Mouse (Mus musculus): ENCODE measurements around the gene Dram2. TPM values are rescaled to one million over a fixed set of nuclear protein-coding genes. Genes with fewer than 3 reads are reported as not detected.

The Dram2 gene
- 19.9 and 28.3 TPM in 2 replicates for polyA plus RNA-seq (2012; rRNA removed)

- Histone ChIP-seq H3K36me3 (ENCODE audit: control insufficient read depth, insufficient read depth, low read length) (no peaks in the 10 kb centered on the region), H3K27ac (ENCODE audit: control insufficient read depth, insufficient read depth, low read length) (peak within 1 kb of the TSS; percentile 80), H3K4me3 (ENCODE audit: control insufficient read depth, insufficient read depth, low read length) (peak within 1 kb of the TSS; percentile 85), H3K27me3 (ENCODE audit: control insufficient read depth, insufficient read depth, low read length) (no peaks in the 10 kb centered on the region), H3K4me1 (replicated peaks; ENCODE audit: control insufficient read depth, insufficient read depth, low read length) (no peaks in the 10 kb centered on the region)
- under 1% methylated on average over 61 of the region's 63 CpGs for WGBS
- peak; percentile 93 for TF ChIP-seq POLR2A (IDR thresholded peaks at IDR 0.05; ENCODE audit: control insufficient read depth, extremely low read depth, insufficient read depth, low read length, poor library complexity)
- peak; percentile 67; the same call in 1 of the 2 replicates for TF ChIP-seq CTCF (IDR thresholded peaks at IDR 0.05; ENCODE audit: borderline replicate concordance, control insufficient read depth, extremely low read depth, insufficient read depth, low read length, poor library complexity)
- peak; percentile 94 for DNase-seq
Observed at GRCm38 (mm10) chr3:106547171-106547923, at the start of gene Dram2, which contains the start of gene Cept1. Gene Dram2 (plus strand): TSS chr3:106547798. Gene Cept1 (minus strand): TSS chr3:106547802.

DNA sequence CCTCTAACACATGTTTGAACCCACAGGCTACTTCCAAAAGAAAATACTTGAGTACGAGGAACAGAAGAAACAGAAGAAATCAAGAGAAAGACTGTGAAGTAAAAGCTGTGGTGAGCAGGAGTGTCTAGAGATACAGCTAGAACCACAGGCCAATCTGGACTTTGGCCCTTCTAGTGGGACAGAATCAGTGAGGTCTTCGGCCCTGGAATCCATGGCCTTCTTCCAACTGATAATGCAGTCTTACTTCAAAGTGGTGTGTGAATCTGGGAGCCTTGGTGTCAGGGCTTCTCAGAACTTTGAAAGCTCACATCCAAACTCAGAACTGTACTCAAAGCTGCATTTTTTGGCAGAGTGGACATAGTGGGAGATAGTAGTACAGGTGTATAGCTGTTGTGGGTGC lies 47.1 kb upstream of the Dram2 start:
- no peaks in the 10 kb centered on the region for H3K4me1 ChIP-seq (replicated peaks; ENCODE audit: control insufficient read depth, insufficient read depth, low read length)
- no peak overlapping the region for H3K27ac ChIP-seq (ENCODE audit: control insufficient read depth, insufficient read depth, low read length)
- no peak overlapping the region for H3K4me3 ChIP-seq (ENCODE audit: control insufficient read depth, insufficient read depth, low read length)
- WGBS: 99% methylated on average over 2 of the region's 2 CpGs
- peaks cover 48% of the 10 kb centered on the region for H3K36me3 ChIP-seq (ENCODE audit: control insufficient read depth, insufficient read depth, low read length)
- no peak for DNase-seq
- no peaks in the 10 kb centered on the region for H3K27me3 ChIP-seq (ENCODE audit: control insufficient read depth, insufficient read depth, low read length)
- no peak for TF ChIP-seq CTCF (IDR thresholded peaks at IDR 0.05; ENCODE audit: borderline replicate concordance, control insufficient read depth, extremely low read depth, insufficient read depth, low read length, poor library complexity)
- no peak for TF ChIP-seq POLR2A (IDR thresholded peaks at IDR 0.05; ENCODE audit: control insufficient read depth, extremely low read depth, insufficient read depth, low read length, poor library complexity)

GRCm38 (mm10) chr3:106502892-106503291 lies 44.7 kb upstream of the Dram2 start:
- Histone ChIP-seq H3K36me3 (ENCODE audit: control insufficient read depth, insufficient read depth, low read length) (peaks cover 48% of the 10 kb centered on the region), H3K4me1 (replicated peaks; ENCODE audit: control insufficient read depth, insufficient read depth, low read length) (no peaks in the 10 kb centered on the region), H3K27ac (ENCODE audit: control insufficient read depth, insufficient read depth, low read length) (no peak overlapping the region), H3K4me3 (ENCODE audit: control insufficient read depth, insufficient read depth, low read length) (no peak overlapping the region), H3K27me3 (ENCODE audit: control insufficient read depth, insufficient read depth, low read length) (no peaks in the 10 kb centered on the region)
- DNase-seq: no peak
- TF ChIP-seq POLR2A (IDR thresholded peaks at IDR 0.05; ENCODE audit: control insufficient read depth, extremely low read depth, insufficient read depth, low read length, poor library complexity) (no peak), CTCF (IDR thresholded peaks at IDR 0.05; ENCODE audit: borderline replicate concordance, control insufficient read depth, extremely low read depth, insufficient read depth, low read length, poor library complexity) (no peak)
- WGBS: 85% methylated on average over 2 of the region's 2 CpGs

DNA sequence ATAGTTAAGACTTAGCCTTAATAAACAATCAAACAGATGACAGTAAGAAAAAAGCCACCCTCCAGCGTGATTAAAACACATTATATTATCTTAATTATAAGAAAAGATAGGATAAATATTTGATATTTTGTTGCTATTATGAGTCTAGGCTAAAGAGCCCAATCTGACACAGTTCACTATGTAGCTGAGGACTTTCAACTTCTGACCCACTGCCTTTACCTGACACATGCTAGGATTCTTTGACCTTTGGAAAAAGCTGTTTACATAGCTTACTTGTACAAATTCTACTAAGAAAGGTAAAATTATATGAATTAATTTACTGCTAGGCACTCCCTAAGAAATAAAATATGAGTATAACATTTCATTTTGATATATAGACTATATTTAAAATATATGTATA lies 36.9 kb upstream of the Dram2 start:
- no peaks in the 10 kb centered on the region for H3K4me1 ChIP-seq (replicated peaks; ENCODE audit: control insufficient read depth, insufficient read depth, low read length)
- WGBS: 89% methylated on average over 1 of the region's 1 CpGs
- no peak overlapping the region for H3K4me3 ChIP-seq (ENCODE audit: control insufficient read depth, insufficient read depth, low read length)
- no peak for DNase-seq
- H3K27me3 ChIP-seq (ENCODE audit: control insufficient read depth, insufficient read depth, low read length): no peaks in the 10 kb centered on the region
- H3K36me3 ChIP-seq (ENCODE audit: control insufficient read depth, insufficient read depth, low read length): peaks cover 3% of the 10 kb centered on the region; the same call in 1 of the 2 replicates
- TF ChIP-seq POLR2A (IDR thresholded peaks at IDR 0.05; ENCODE audit: control insufficient read depth, extremely low read depth, insufficient read depth, low read length, poor library complexity) (no peak), CTCF (IDR thresholded peaks at IDR 0.05; ENCODE audit: borderline replicate concordance, control insufficient read depth, extremely low read depth, insufficient read depth, low read length, poor library complexity) (no peak)
- H3K27ac ChIP-seq (ENCODE audit: control insufficient read depth, insufficient read depth, low read length): no peak overlapping the region

DNA sequence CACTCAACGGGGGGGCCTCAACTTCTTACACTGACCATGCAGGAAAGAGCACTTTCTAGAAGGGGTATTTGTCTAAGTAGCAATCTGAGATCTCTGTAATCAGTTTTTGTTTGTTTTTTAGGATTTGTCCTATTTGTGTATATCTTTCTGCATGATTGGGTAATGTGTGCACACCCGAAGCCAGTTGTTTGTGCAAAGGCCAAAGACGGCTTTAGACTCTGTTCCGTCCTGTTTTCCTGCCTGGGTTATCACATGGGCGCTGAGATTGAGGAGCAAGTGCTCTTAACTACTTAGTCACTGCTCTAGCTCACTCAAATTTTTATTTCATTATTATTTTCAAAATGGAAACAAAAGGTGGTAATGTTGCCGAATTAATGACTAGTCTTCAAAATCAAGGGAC lies 32.6 kb upstream of the Dram2 start:
- no peaks in the 10 kb centered on the region for H3K4me1 ChIP-seq (replicated peaks; ENCODE audit: control insufficient read depth, insufficient read depth, low read length)
- no peak overlapping the region for H3K27ac ChIP-seq (ENCODE audit: control insufficient read depth, insufficient read depth, low read length)
- H3K36me3 ChIP-seq (ENCODE audit: control insufficient read depth, insufficient read depth, low read length): peaks cover 3% of the 10 kb centered on the region; the same call in 1 of the 2 replicates
- H3K4me3 ChIP-seq (ENCODE audit: control insufficient read depth, insufficient read depth, low read length): no peak overlapping the region
- no peak for DNase-seq
- TF ChIP-seq POLR2A (IDR thresholded peaks at IDR 0.05; ENCODE audit: control insufficient read depth, extremely low read depth, insufficient read depth, low read length, poor library complexity) (no peak), CTCF (IDR thresholded peaks at IDR 0.05; ENCODE audit: borderline replicate concordance, control insufficient read depth, extremely low read depth, insufficient read depth, low read length, poor library complexity) (no peak)
- WGBS: 96% methylated on average over 6 of the region's 6 CpGs
- no peaks in the 10 kb centered on the region for H3K27me3 ChIP-seq (ENCODE audit: control insufficient read depth, insufficient read depth, low read length)

DNA sequence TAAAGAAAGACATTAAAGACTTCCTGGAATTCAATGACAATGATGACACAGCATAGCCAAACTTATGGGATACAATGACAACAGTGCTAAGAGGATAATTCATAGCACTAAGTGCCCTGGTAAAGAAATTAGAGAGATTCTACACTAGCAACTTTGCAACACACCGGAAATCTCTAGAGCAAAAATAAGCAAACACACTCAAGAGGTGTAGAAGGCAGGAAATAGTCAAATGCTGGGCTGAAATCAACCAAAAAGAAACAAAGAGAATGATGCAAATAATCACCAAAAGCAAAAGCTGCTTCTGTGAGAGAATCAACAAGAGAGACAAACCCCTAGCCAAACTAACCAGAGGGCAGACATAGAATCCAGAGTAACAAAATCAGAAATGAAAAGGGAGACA lies 24.9 kb upstream of the Dram2 start:
- no peaks in the 10 kb centered on the region for H3K36me3 ChIP-seq (ENCODE audit: control insufficient read depth, insufficient read depth, low read length)
- H3K27ac ChIP-seq (ENCODE audit: control insufficient read depth, insufficient read depth, low read length): no peak overlapping the region
- no peak for DNase-seq
- no peak overlapping the region for H3K4me3 ChIP-seq (ENCODE audit: control insufficient read depth, insufficient read depth, low read length)
- TF ChIP-seq CTCF (IDR thresholded peaks at IDR 0.05; ENCODE audit: borderline replicate concordance, control insufficient read depth, extremely low read depth, insufficient read depth, low read length, poor library complexity) (no peak), POLR2A (IDR thresholded peaks at IDR 0.05; ENCODE audit: control insufficient read depth, extremely low read depth, insufficient read depth, low read length, poor library complexity) (no peak)
- WGBS: 100% methylated on average over 1 of the region's 1 CpGs
- no peaks in the 10 kb centered on the region for H3K27me3 ChIP-seq (ENCODE audit: control insufficient read depth, insufficient read depth, low read length)
- no peaks in the 10 kb centered on the region; the same call in 1 of the 2 replicates for H3K4me1 ChIP-seq (replicated peaks; ENCODE audit: control insufficient read depth, insufficient read depth, low read length)
